Mouse (Mus musculus): ENCODE results near the gene St6gal1. TPM values are rescaled to one million over a fixed set of nuclear protein-coding genes. Genes with fewer than 3 reads are reported as not detected.

The St6gal1 gene
- total RNA-seq, 1 experiment: 7.2 TPM

GRCm38 (mm10) chr16:23271746-23272520 lies 47.4 kb downstream of the St6gal1 start:
- H3K36me3 ChIP-seq (ENCODE audit: control insufficient read depth, insufficient read depth, low read length, poor library complexity, severe bottlenecking): no peaks in the 10 kb centered on the region
- no peak overlapping the region for H3K9ac ChIP-seq (ENCODE audit: insufficient read depth, low read depth, low read length, poor library complexity, severe bottlenecking)
- TF ChIP-seq CHD2 (IDR thresholded peaks at IDR 0.05; ENCODE audit: low read depth, low read length) (no peak), HCFC1 (IDR thresholded peaks at IDR 0.05; ENCODE audit: borderline replicate concordance, insufficient read depth, low read length) (no peak), ZNF384 (IDR thresholded peaks at IDR 0.05; ENCODE audit: low read depth, low read length) (no peak), MAFK (IDR thresholded peaks at IDR 0.05; ENCODE audit: insufficient read depth, low read depth, low read length) (no peak), ZC3H11A (IDR thresholded peaks at IDR 0.05; ENCODE audit: borderline replicate concordance, low read depth, low read length) (no peak)
- DNase-seq (ENCODE audit: low read depth, low spot score): no peak
- H3K9me3 ChIP-seq (ENCODE audit: control insufficient read depth, insufficient read depth, low read depth, low read length): no peaks in the 10 kb centered on the region
- H3K4me1 ChIP-seq (ENCODE audit: control insufficient read depth in 2 of 2, insufficient read depth in 2 of 2, low read length in 2 of 2, poor library complexity in 1 of 2): peaks cover 0 to 38% of the 10 kb centered on the region in 2 experiments; a peak in 2 of 4 replicates
- no peak overlapping the region for H3K27ac ChIP-seq (ENCODE audit: insufficient read depth, low read depth, low read length, poor library complexity, severe bottlenecking)
- no peak overlapping the region for H3K4me3 ChIP-seq (ENCODE audit: insufficient read depth in 1 of 2, low read depth in 1 of 2, low read length in 2 of 2, poor library complexity in 1 of 2, severe bottlenecking in 1 of 2)
- in situ Hi-C loops (cut with MboI; ENCODE audit: low sequenced_read_pairs in 2 of 2, unreplicated experiment in 2 of 2): no loop called here

DNA sequence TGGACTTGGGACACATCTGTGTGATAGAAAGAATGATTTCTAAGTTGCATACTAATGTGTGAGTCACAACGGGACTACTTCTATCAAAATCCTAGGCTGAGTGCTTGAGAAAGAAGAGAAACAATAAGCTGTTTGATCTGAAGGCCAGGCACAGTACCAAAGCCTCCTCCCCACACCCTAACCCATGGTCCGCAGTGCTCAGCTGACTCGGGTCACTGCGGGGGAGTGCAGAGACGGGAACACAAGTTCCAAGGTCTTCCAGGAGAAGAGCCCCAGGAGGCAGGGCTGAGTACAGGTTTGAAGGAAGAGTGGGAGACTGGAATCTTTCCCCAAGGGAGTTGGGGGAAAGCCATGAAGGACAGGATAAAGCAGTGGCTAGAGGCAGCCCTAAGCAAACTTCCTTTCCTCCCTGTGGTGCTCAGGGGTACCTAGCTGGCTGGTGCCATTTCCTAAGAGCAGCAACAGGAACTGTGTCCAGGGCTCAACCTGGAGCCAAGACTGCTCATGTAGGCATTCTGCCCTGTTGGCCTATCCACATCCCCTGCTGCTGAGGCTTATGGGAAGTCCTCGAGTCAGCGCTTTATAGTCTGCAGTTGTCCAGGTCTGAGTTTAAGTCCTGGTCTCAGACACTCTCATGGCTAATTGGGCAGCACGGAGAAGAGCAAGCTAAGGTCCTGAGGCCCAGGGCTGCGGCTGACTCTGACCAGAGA lies 48.1 kb downstream of the St6gal1 start:
- Histone ChIP-seq H3K4me3 (ENCODE audit: insufficient read depth in 1 of 2, low read depth in 1 of 2, low read length in 2 of 2, poor library complexity in 1 of 2, severe bottlenecking in 1 of 2) (no peak overlapping the region), H3K9ac (ENCODE audit: insufficient read depth, low read depth, low read length, poor library complexity, severe bottlenecking) (no peak overlapping the region), H3K36me3 (ENCODE audit: control insufficient read depth, insufficient read depth, low read length, poor library complexity, severe bottlenecking) (no peaks in the 10 kb centered on the region), H3K9me3 (ENCODE audit: control insufficient read depth, insufficient read depth, low read depth, low read length) (no peaks in the 10 kb centered on the region), H3K27ac (ENCODE audit: insufficient read depth, low read depth, low read length, poor library complexity, severe bottlenecking) (no peak overlapping the region), H3K4me1 (ENCODE audit: control insufficient read depth in 2 of 2, insufficient read depth in 2 of 2, low read length in 2 of 2, poor library complexity in 1 of 2) (peaks cover 0 to 38% of the 10 kb centered on the region in 2 experiments; a peak in 2 of 4 replicates)
- in situ Hi-C loops (cut with MboI; ENCODE audit: low sequenced_read_pairs in 2 of 2, unreplicated experiment in 2 of 2): no loop called here
- DNase-seq (ENCODE audit: low read depth, low spot score): no peak
- TF ChIP-seq ZNF384 (IDR thresholded peaks at IDR 0.05; ENCODE audit: low read depth, low read length) (no peak), ZC3H11A (IDR thresholded peaks at IDR 0.05; ENCODE audit: borderline replicate concordance, low read depth, low read length) (no peak), CHD2 (IDR thresholded peaks at IDR 0.05; ENCODE audit: low read depth, low read length) (no peak), MAFK (IDR thresholded peaks at IDR 0.05; ENCODE audit: insufficient read depth, low read depth, low read length) (no peak), HCFC1 (IDR thresholded peaks at IDR 0.05; ENCODE audit: borderline replicate concordance, insufficient read depth, low read length) (no peak)

- no peak for TF ChIP-seq CHD2 (IDR thresholded peaks at IDR 0.05; ENCODE audit: low read depth, low read length)
- no peak for TF ChIP-seq ZNF384 (IDR thresholded peaks at IDR 0.05; ENCODE audit: low read depth, low read length)
- no peak for TF ChIP-seq HCFC1 (IDR thresholded peaks at IDR 0.05; ENCODE audit: borderline replicate concordance, insufficient read depth, low read length)
- no peak for TF ChIP-seq MAFK (IDR thresholded peaks at IDR 0.05; ENCODE audit: insufficient read depth, low read depth, low read length)
- no peak for TF ChIP-seq ZC3H11A (IDR thresholded peaks at IDR 0.05; ENCODE audit: borderline replicate concordance, low read depth, low read length)
- peaks cover 0 to 38% of the 10 kb centered on the region in 2 experiments; a peak in 2 of 4 replicates for H3K4me1 ChIP-seq (ENCODE audit: control insufficient read depth in 2 of 2, insufficient read depth in 2 of 2, low read length in 2 of 2, poor library complexity in 1 of 2)
- DNase-seq (ENCODE audit: low read depth, low spot score): no peak
- no peak overlapping the region for H3K27ac ChIP-seq (ENCODE audit: insufficient read depth, low read depth, low read length, poor library complexity, severe bottlenecking)
- H3K9me3 ChIP-seq (ENCODE audit: control insufficient read depth, insufficient read depth, low read depth, low read length): no peaks in the 10 kb centered on the region
- H3K9ac ChIP-seq (ENCODE audit: insufficient read depth, low read depth, low read length, poor library complexity, severe bottlenecking): no peak overlapping the region
- no peak overlapping the region for H3K4me3 ChIP-seq (ENCODE audit: insufficient read depth in 1 of 2, low read depth in 1 of 2, low read length in 2 of 2, poor library complexity in 1 of 2, severe bottlenecking in 1 of 2)
- in situ Hi-C loops (cut with MboI; ENCODE audit: low sequenced_read_pairs in 2 of 2, unreplicated experiment in 2 of 2): no loop called here
- no peaks in the 10 kb centered on the region for H3K36me3 ChIP-seq (ENCODE audit: control insufficient read depth, insufficient read depth, low read length, poor library complexity, severe bottlenecking)
These were observed 49.5 kb downstream of the St6gal1 start for GRCm38 (mm10) chr16:23274005-23274404.

DNA sequence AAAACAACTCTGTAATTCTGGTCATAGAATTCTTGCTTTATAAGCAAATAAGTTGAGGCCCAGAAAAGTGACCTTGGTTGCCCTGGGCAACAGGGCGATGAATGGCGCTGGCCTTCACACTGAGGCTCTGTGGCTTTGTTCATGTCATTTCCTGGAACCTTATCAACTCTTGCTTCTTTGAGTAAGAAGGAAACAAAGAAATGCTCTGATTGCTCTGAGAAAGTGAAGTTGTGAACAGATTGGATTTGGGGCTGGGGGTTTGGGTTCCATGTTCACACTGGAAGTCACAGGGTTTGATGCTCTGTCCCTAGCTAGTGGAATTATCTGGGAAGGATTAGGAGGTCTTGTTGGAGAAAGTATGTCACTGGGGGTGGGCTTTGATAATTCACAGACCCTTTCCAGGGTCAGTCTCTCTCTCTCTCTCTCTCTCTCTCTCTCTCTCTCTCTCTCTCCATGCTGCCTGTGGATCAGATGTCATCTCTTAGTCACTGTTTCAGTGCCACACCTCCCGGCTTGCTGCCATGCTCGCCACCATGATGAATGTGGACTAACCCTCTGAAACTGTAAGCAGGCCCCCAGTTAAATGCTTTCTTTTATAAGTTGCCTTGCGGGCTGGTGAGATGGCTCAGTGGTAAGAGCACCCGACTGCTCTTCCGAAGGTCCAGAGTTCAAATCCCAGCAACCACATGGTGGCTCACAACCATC lies 50.2 kb downstream of the St6gal1 start:
- no peak for TF ChIP-seq MAFK (IDR thresholded peaks at IDR 0.05; ENCODE audit: insufficient read depth, low read depth, low read length)
- no peak for TF ChIP-seq CHD2 (IDR thresholded peaks at IDR 0.05; ENCODE audit: low read depth, low read length)
- no peak for TF ChIP-seq HCFC1 (IDR thresholded peaks at IDR 0.05; ENCODE audit: borderline replicate concordance, insufficient read depth, low read length)
- no peak for TF ChIP-seq ZNF384 (IDR thresholded peaks at IDR 0.05; ENCODE audit: low read depth, low read length)
- no peak for TF ChIP-seq ZC3H11A (IDR thresholded peaks at IDR 0.05; ENCODE audit: borderline replicate concordance, low read depth, low read length)
- DNase-seq (ENCODE audit: low read depth, low spot score): no peak
- in situ Hi-C loops (cut with MboI; ENCODE audit: low sequenced_read_pairs in 2 of 2, unreplicated experiment in 2 of 2): no loop called here
- Histone ChIP-seq H3K36me3 (ENCODE audit: control insufficient read depth, insufficient read depth, low read length, poor library complexity, severe bottlenecking) (no peaks in the 10 kb centered on the region), H3K4me1 (ENCODE audit: control insufficient read depth in 2 of 2, insufficient read depth in 2 of 2, low read length in 2 of 2, poor library complexity in 1 of 2) (peaks cover 0 to 32% of the 10 kb centered on the region in 2 experiments; a peak in 2 of 4 replicates), H3K9ac (ENCODE audit: insufficient read depth, low read depth, low read length, poor library complexity, severe bottlenecking) (no peak overlapping the region), H3K9me3 (ENCODE audit: control insufficient read depth, insufficient read depth, low read depth, low read length) (no peaks in the 10 kb centered on the region), H3K27ac (ENCODE audit: insufficient read depth, low read depth, low read length, poor library complexity, severe bottlenecking) (no peak overlapping the region), H3K4me3 (ENCODE audit: insufficient read depth in 1 of 2, low read depth in 1 of 2, low read length in 2 of 2, poor library complexity in 1 of 2, severe bottlenecking in 1 of 2) (no peak overlapping the region)
